Mouse (Mus musculus): Measurements from ENCODE around the gene Galnt11.

DNA sequence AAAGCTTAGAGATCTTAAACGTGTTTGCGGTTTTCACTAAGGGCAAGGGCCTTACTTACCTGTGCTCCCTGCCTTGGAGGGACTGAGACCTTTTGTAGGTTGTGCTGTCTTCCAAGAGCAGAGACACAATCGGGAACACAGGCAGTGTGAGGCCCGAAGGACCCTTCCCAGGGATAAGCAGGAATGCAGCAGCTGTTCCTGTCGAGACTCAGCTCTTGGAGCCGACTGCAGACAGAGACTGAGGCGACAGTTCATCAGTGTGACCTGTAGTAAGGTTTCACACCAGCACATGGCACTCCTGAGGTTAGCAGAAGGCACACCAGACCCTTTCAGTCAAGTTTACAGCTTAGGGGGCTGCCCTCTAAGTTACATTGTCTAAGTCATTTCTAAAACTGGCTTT lies 40.6 kb downstream of the Galnt11 start:
- TF ChIP-seq GATA1 (IDR thresholded peaks at IDR 0.05; ENCODE audit: borderline replicate concordance, low read length) (no peak), FLI1 (IDR thresholded peaks at IDR 0.05; ENCODE audit: low read length) (no peak)

Data from megakaryocyte, embryonic 14.5 days (primary cell).